Mouse (Mus musculus) megakaryocyte, embryonic 14.5 days (primary cell): ENCODE data around the gene Fam217a.

Source experiments
- FLI1 ChIP-seq: IDR thresholded peaks from 2 replicates; pipeline ENCODE4 v1.6.1; 2012; ENCODE audit warnings: low read length, inconsistent platforms, mixed read lengths
- GATA1 ChIP-seq: IDR thresholded peaks from 3 replicates; pipeline ENCODE4 v1.6.1; 2012; ENCODE audit warnings: mixed read lengths, low read length, inconsistent platforms, borderline replicate concordance

DNA sequence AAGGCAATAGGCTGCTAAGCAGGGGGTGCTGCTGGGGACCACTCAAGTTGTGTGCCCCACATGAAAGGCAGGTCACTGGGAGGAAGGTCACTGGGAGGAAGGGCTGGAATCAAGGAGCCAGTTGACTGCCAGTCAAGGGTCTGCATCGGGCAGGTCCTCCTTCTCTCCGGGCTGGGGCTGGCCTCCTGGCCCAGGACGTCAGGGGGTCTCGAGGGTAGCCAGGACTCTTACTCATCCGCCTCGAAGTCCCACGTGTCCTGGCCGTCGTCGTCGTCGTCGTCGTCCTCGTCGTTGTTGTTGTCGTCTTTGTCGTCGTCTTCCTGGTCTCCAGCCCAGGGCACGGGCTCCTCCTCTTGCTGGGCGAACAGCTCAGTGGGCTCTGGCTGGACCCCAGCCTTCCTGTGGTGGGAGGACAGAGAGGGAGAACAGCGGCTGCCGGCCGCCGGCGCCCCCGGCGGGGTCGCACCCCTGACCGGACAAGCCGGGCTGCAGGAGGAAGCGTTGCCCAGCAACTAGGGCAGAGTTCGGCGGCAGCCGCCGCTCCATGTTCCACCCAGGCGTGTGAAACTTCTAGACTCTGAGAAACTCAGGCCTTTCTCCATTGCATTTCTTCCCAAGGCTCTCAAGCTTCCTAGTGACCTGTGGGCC lies 7.5 kb downstream of the Fam217a start:
- TF ChIP-seq GATA1 = no peak
- no peak for TF ChIP-seq FLI1
